Mouse (Mus musculus) small intestine, adult 2 months (tissue): ENCODE results near the gene Abcc4.

Experiments
- CTCF ChIP-seq: fragments of 200-500 bp; IDR thresholded peaks from 2 replicates; pipeline ENCODE4 v1.5.1; 2012; ENCODE audit warnings: low read depth, mild to moderate bottlenecking, control low read depth, inconsistent platforms, low read length, moderate library complexity, mixed read lengths; ENCODE audit not compliant: insufficient replicate concordance, insufficient read length; ENCODE audit errors: extremely low read depth
- POLR2A ChIP-seq: fragments of 200-500 bp; IDR thresholded peaks from 2 replicates; pipeline ENCODE4 v1.6.1; 2012; ENCODE audit warnings: low read depth, mild to moderate bottlenecking, control low read depth, inconsistent platforms, low read length, moderate library complexity

GRCm38 (mm10) chr14:118709736-118710135 is 3.7 kb upstream of the Abcc4 start:
- TF ChIP-seq CTCF = peak; percentile 38; the same call in 1 of the 2 replicates
- TF ChIP-seq POLR2A = no peak
